Mouse (Mus musculus) stomach, embryonic 14.5 days (tissue): Measurements from ENCODE around the gene Hba-x. TPM values are rescaled to one million over a fixed set of nuclear protein-coding genes. Genes with fewer than 3 reads are reported as not detected.
"Not testable (repeated sequence)": the region's sequence is repeated elsewhere in the genome, so short reads cannot be mapped to it uniquely, and the experiment has no call there.

ENCODE experiments used
- ATAC-seq: fragments of 200-750 bp; cut with Nextera tagmentation; 2 replicates; pipeline ENCODE4 v1.8.0; 2017; ENCODE audit warnings: low read depth, moderate TSS enrichment; ENCODE audit not compliant: insufficient number of reproducible peaks, insufficient read depth, low FRiP score
- H3K27ac ChIP-seq: fragments of 300-500 bp; sonication (generic); 2 replicates; pipeline ENCODE4 v1.5.1; 2014; ENCODE audit warnings: mild to moderate bottlenecking, low read length, moderate library complexity, mixed read lengths
- H3K27me3 ChIP-seq: fragments of 300-500 bp; sonication (generic); 2 replicates; pipeline ENCODE4 v1.6.1; 2014; ENCODE audit warnings: low read length, control low read depth, mixed read lengths; ENCODE audit not compliant: control insufficient read depth, insufficient read depth
- H3K36me3 ChIP-seq: fragments of 300-500 bp; sonication (generic); 2 replicates; pipeline ENCODE4 v1.6.1; 2014; ENCODE audit warnings: mild to moderate bottlenecking, control low read depth, low read length, moderate library complexity, mixed read lengths; ENCODE audit not compliant: control insufficient read depth, insufficient read depth
- H3K4me1 ChIP-seq: fragments of 300-500 bp; sonication (generic); 2 replicates; pipeline ENCODE4 v1.6.1; 2014; ENCODE audit warnings: low read length, control low read depth, mixed read lengths; ENCODE audit not compliant: control insufficient read depth, insufficient read depth
- H3K4me2 ChIP-seq: fragments of 300-500 bp; sonication (generic); replicated peaks from 2 replicates; pipeline ENCODE4 v1.6.1; 2014; ENCODE audit warnings: low read depth, low read length, control low read depth
- H3K4me3 ChIP-seq: fragments of 300-500 bp; sonication (generic); 2 replicates; pipeline ENCODE4 v1.5.1; 2014; ENCODE audit warnings: low read depth, low read length, control low read depth
- H3K9ac ChIP-seq: fragments of 300-500 bp; sonication (generic); replicated peaks from 2 replicates; pipeline ENCODE4 v1.6.1; 2014; ENCODE audit warnings: low read depth, mild to moderate bottlenecking, control low read depth, low read length, moderate library complexity, mixed read lengths
- H3K9me3 ChIP-seq: fragments of 300-500 bp; sonication (generic); 2 replicates; pipeline ENCODE4 v1.6.1; 2016; ENCODE audit warnings: low read depth, low read length, control low read depth; ENCODE audit not compliant: control insufficient read depth
- WGBS: fragments of 180-500 bp; shearing (Covaris S2); extraction: QIAGEN DNeasy Blood & Tissue Kit; methylation state at CpG from one replicate; pipeline ENCODE4 v1.1.7; 2014; 5-methylcytosine and 5-hydroxymethylcytosine counted together
- polyA plus RNA-seq: library from polyadenylated mRNA; unstranded; fragments of >200 nt; fragmentation: Nextera tagmentation; extraction: Ambion mirVana; gene quantifications from 2 replicates; pipeline ENCODE4 v1.2.1, GENCODE M21; 2014

Gene Hba-x
- polyA plus RNA-seq, 1 experiment from 2014 or later: 133 TPM

DNA sequence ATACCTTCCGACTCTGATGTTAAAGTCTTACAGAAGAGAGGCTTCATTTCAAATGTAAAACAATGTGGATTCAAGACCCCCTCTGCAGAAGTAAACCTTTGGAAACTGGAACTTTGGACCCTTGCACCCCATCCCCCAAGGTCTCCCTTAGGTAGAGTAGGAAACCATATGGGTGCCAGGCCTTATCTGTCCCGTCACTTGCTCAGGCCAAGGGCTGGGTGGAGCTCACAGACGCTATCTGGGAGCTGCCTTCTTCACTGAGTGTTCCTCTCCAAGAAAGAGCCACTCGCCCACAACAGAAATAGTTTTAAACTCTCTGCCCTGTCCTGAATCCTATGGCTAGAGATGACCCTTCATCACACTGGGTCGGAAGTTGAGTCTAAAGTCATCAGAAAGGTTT lies 7.2 kb upstream of the Hba-x start:
- no peaks in the 10 kb centered on the region for H3K9me3 ChIP-seq
- H3K9ac ChIP-seq: no peak overlapping the region
- H3K4me1 ChIP-seq: peaks cover 5% of the 10 kb centered on the region; the same call in 1 of the 2 replicates
- H3K4me2 ChIP-seq: no peak overlapping the region
- H3K4me3 ChIP-seq: no peak overlapping the region
- no peaks in the 10 kb centered on the region for H3K27me3 ChIP-seq
- WGBS: 77% methylated on average over 5 of the region's 5 CpGs
- H3K36me3 ChIP-seq: no peaks in the 10 kb centered on the region
- ATAC-seq: peak; percentile 59; the same call in 1 of the 2 replicates
- no peak overlapping the region for H3K27ac ChIP-seq

DNA sequence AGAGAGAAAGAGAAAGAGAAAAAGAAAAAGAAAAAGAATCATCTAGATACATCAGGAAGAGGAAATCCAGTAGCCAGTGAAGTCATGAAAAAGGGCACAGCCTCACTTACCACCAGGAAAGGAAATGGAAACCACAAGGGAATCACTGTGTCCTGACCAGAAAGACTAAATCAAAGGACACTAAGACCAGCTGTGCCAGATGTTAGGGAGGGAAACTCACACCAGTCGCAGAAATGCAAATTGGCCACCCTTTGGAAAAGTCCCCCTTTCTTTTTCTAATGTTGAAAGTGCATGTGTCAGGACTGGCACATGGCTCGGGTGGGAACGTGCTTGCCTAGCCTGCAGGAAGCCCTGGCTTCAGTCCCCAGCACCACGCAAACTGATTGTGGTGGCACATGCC lies 5.0 kb upstream of the Hba-x start:
- 39% methylated on average over 4 of the region's 4 CpGs for WGBS
- H3K9me3 ChIP-seq: no peaks in the 10 kb centered on the region
- no peak for ATAC-seq

DNA sequence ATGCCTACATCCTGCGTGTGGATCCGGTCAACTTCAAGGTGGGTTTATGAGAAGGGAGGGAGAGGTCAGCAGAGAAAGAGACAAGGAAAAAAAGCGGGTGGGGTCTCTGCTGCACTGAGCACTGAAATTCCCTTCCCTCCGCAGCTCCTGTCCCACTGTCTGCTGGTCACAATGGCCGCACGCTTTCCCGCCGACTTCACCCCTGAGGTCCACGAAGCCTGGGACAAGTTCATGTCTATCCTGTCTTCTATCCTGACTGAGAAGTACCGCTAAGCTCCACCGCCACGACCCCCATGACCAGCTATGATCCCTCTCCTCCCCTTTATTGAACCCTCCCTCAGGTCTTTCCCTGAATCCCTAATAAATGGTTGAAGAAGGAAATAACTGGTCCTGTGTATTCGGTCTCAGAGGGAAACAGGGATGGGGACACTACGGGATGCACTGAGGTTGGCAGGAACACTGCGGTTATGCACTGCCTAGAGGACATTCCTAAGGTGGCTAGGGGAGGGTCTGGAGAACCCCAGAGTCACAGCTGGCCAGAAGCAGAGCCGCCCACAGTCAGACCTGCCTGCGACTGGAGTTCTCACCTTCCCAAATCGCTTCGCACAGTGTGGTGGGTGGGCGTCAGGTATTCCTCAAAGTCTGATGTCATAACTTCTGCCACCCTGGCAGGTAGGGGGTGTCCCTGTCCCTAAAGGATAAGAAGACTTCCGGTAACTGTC lies 1.7 kb downstream of the Hba-x start:
- Histone ChIP-seq H3K4me2 (no peak overlapping the region), H3K9me3 (no peaks in the 10 kb centered on the region), H3K36me3 (no peaks in the 10 kb centered on the region), H3K27me3 (0 out of 2 replicates have a peak, but pooled peaks cover 3% of the 10 kb centered on the region), H3K27ac (no peak overlapping the region), H3K4me3 (no peak overlapping the region), H3K9ac (no peak overlapping the region), H3K4me1 (no peaks in the 10 kb centered on the region)
- WGBS: 65% methylated on average over 21 of the region's 21 CpGs
- no peak for ATAC-seq

More for the DNA sequence above, 5.0 kb upstream of the Hba-x start:
- peaks cover 5% of the 10 kb centered on the region; the same call in 1 of the 2 replicates for H3K4me1 ChIP-seq
- no peak overlapping the region for H3K4me2 ChIP-seq
- no peak overlapping the region for H3K27ac ChIP-seq
- H3K4me3 ChIP-seq: no peak overlapping the region
- no peaks in the 10 kb centered on the region for H3K36me3 ChIP-seq
- H3K27me3 ChIP-seq: 0 out of 2 replicates have a peak, but pooled peaks cover 3% of the 10 kb centered on the region
- no peak overlapping the region for H3K9ac ChIP-seq

DNA sequence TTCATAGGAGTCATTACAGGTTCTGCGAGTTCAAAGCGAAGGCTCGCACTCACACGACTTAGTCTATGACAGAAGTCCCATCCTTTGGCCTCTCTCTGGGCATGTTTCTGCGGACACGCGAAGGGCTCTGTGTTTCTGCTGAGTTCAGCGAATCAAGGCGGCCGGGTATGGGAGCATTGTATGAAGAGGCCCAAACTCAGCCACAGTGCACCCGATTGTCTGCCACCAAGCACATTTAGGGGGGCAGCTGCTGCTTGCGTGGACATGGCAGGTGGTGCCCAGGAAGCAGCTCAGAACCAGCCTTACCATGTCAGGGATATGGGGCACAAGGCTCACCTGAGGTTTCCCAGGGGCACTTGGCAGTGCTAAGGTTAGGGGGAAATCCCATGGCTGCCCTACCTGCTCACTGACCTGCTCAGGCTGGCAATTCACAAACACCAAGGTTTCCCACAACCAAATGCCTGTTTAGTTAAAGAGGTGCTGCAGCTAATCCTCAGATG lies 2.3 kb downstream of the Hba-x start:
- WGBS: 80% methylated on average over 12 of the region's 12 CpGs
- Histone ChIP-seq H3K9ac (no peak overlapping the region), H3K36me3 (no peaks in the 10 kb centered on the region)

DNA sequence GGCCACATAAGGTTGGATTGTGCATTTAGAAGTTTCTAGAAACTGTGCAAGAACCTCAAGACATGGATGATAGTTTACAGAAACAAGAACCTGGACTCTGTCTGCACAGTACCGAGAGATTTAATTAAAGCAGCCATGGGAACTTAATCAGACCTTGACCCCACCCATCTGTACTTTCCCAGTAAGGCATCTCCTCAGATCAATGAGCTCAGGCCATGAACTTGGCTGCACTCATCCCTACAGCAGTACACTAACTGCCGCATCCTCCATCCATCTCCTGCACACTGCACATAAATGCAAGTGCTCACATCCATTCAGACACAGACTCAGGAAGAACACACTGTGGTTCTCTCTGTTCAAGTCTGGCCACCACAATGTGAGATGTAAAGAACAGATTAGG lies 4.4 kb downstream of the Hba-x start:
- H3K4me1 ChIP-seq: no peaks in the 10 kb centered on the region
- H3K27ac ChIP-seq: no peak overlapping the region
- no peaks in the 10 kb centered on the region for H3K36me3 ChIP-seq
- ATAC-seq: no peak
- no peak overlapping the region for H3K9ac ChIP-seq
- 44% methylated on average over 2 of the region's 2 CpGs for WGBS
- H3K4me3 ChIP-seq: no peak overlapping the region
- H3K4me2 ChIP-seq: no peak overlapping the region
- 0 out of 2 replicates have a peak, but pooled peaks cover 3% of the 10 kb centered on the region for H3K27me3 ChIP-seq
- no peaks in the 10 kb centered on the region for H3K9me3 ChIP-seq

More for the DNA sequence above, 2.3 kb downstream of the Hba-x start:
- H3K4me3 ChIP-seq: no peak overlapping the region
- H3K4me2 ChIP-seq: no peak overlapping the region
- H3K27ac ChIP-seq: no peak overlapping the region
- ATAC-seq: no peak
- no peaks in the 10 kb centered on the region for H3K4me1 ChIP-seq
- 0 out of 2 replicates have a peak, but pooled peaks cover 3% of the 10 kb centered on the region for H3K27me3 ChIP-seq
- no peaks in the 10 kb centered on the region for H3K9me3 ChIP-seq

DNA sequence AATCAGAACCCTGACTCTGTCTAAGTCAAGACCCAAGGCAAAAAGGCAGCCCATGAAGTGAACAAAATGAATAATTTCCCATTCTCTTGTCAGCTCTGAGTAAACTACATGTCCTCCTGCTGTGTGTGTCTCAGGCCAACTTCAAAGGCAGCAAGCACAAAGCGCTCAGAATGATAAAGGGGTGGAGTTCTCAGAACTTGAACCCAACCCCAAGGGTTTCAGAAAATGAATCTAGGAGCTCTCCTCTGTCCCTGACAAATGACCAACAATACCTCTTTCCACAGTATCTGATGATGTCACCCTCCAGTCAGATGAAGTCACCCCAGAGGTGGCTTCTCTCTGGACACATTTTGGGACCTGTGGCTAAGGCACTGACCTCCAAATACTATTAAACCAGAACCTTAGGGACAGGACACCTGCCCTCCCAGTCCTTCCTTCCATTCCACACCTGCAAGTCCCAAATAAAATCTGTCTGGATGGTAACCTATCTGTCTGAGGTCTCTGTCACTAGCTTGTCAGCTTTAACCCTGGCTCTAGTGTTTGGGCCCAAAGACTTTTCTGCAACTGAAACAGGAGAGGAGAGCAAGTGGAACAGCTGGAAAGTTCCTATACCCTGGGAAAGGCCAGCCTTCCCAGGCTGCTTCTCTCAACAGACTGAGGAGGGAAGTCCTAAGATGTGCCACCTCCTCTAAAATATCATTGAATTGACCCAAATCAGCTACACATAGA lies 5.4 kb downstream of the Hba-x start:
- Histone ChIP-seq H3K27ac (no peak overlapping the region), H3K4me3 (no peak overlapping the region), H3K36me3 (no peaks in the 10 kb centered on the region), H3K27me3 (no peaks in the 10 kb centered on the region), H3K4me1 (no peaks in the 10 kb centered on the region), H3K9ac (no peak overlapping the region), H3K9me3 (no peaks in the 10 kb centered on the region), H3K4me2 (no peak overlapping the region)
- 71% methylated on average over 1 of the region's 1 CpGs for WGBS
- no peak for ATAC-seq

DNA sequence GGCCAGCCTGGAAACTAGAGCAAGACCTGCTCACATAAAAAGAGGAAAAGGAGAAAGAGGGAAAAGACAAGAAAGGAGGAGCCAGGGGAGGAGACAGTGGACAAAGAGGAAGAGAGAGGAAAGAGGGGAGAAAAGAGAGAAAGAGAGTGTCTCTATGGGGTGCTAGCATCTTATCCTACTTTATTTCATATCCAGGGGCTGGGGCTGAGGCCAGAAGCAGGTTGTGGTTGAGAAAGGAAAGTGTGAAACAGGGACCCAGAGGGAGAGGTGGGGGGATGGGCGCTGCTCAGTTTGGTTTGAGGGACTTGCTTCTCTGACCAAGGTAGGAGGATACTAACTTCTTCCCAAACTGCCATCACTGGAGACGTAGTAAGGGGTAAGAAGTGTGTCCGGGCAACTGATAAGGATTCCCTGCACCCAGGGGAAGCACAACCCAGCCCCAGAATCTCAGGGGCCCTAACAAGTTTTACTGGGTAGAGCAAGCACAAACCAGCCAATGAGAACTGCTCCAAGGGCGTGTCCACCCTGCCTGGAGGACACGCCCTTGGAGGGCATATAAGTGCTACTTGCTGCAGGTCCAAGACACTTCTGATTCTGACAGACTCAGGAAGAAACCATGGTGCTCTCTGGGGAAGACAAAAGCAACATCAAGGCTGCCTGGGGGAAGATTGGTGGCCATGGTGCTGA lies 7.0 kb downstream of the Hba-x start, which contains the start of gene Hba-a1:
Gene Hba-a1 (plus strand): TSS at position 421 of the 687 bp plus-strand sequence.
- not testable (repeated sequence) for H3K9me3 ChIP-seq, H3K27me3 ChIP-seq, H3K4me1 ChIP-seq, H3K4me2 ChIP-seq, H3K27ac ChIP-seq, H3K36me3 ChIP-seq, H3K4me3 ChIP-seq, H3K9ac ChIP-seq
- 38% methylated on average over 1 of the region's 5 CpGs for WGBS
- peak; percentile 77; the same call in 1 of the 2 replicates for ATAC-seq

DNA sequence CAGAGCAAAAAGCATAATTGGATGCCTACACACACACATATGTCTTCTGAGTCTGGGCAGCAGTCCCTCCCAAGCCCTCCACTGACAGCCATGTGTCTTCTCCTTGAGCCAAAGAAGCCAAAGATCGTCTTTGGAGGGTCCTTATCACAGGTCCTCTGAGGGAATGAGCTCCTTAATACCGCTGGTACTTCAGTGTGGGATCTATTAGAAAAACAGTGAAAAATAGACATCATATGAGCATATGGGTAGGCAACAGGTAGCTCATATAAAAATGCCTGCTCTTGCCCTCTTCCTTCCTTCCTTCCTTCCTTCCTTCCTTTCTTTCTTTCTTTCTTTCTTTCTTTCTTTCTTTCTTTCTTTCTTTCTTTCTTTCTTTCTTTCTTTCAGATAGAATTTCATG lies 8.4 kb downstream of the Hba-x start:
- 49% methylated on average over 2 of the region's 2 CpGs for WGBS
- not testable (repeated sequence) for H3K27me3 ChIP-seq, H3K36me3 ChIP-seq, H3K4me1 ChIP-seq, H3K4me2 ChIP-seq, H3K9me3 ChIP-seq, ATAC-seq, H3K4me3 ChIP-seq, H3K9ac ChIP-seq, H3K27ac ChIP-seq
